Mouse (Mus musculus) ES-Bruce4 (cell line): Measurements from ENCODE around the gene Tmed3.

ENCODE experiments used
- CTCF ChIP-seq: IDR thresholded peaks from one replicate; pipeline ENCODE4 v1.8.1; 2011; ENCODE audit warnings: low read depth, low read length
- EP300 ChIP-seq: IDR thresholded peaks from 2 replicates; pipeline ENCODE4 v1.6.1; 2011; ENCODE audit warnings: low read depth, low read length; ENCODE audit not compliant: insufficient read depth

DNA sequence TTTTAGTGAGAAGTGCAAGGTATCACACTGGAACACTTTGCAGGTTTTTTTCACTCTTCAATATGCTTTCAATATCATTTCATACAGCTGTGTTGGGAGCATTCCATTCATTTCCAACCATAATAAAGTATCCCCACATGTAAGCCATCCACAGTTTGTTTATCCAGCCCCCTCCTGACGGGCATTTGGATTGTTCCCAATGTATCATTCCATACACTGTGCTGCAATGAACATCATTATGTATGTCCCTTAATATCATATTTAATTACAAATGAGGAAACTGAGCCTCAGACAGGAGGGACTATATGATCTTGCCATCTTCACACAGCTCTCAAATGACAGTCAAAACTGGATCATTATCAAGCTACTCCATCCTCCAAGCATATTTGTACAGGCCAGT lies 15.7 kb downstream of the Tmed3 start:
- TF ChIP-seq EP300: no peak
- TF ChIP-seq CTCF: no peak
